Mouse (Mus musculus) myocyte (in vitro differentiated cells): ENCODE results near the gene Ugt1a9. TPM values are rescaled to one million over a fixed set of nuclear protein-coding genes. Genes with fewer than 3 reads are reported as not detected.

Experiments
- H3K27me3 ChIP-seq: one replicate; pipeline ENCODE4 v1.6.1; 2011; ENCODE audit not compliant: control insufficient read depth, insufficient read depth, insufficient read length
- H3K36me3 ChIP-seq: one replicate; pipeline ENCODE4 v1.6.1; 2011; ENCODE audit not compliant: control insufficient read depth, insufficient read depth
- H3K4me2 ChIP-seq: one replicate; pipeline ENCODE4 v1.6.1; 2011; ENCODE audit warnings: low read depth, control low read depth
- H3K4me3 ChIP-seq: one replicate; pipeline ENCODE4 v1.5.1; 2011; ENCODE audit warnings: mild to moderate bottlenecking, control low read depth, moderate library complexity
- H3K79me2 ChIP-seq: one replicate; pipeline ENCODE4 v1.6.1; 2011; ENCODE audit not compliant: control insufficient read depth, insufficient read depth
- H3ac ChIP-seq: one replicate; pipeline ENCODE4 v1.6.1; 2011; ENCODE audit not compliant: control insufficient read depth, insufficient read length
- CEBPB ChIP-seq: IDR thresholded peaks from 2 replicates; pipeline ENCODE4 v1.6.1; 2011; ENCODE audit warnings: mild to moderate bottlenecking, moderate library complexity; ENCODE audit not compliant: poor library complexity, insufficient read depth, severe bottlenecking
- E2F4 ChIP-seq: IDR thresholded peaks from one replicate; pipeline ENCODE4 v1.6.1; 2011; ENCODE audit warnings: mild to moderate bottlenecking, control low read depth, moderate library complexity; ENCODE audit not compliant: insufficient read depth
- MAX ChIP-seq: IDR thresholded peaks from one replicate; pipeline ENCODE4 v1.6.1; 2011; ENCODE audit warnings: low read depth, mild to moderate bottlenecking, control low read depth
- MYOD1 ChIP-seq, 3 experiments: IDR thresholded peaks; one replicate each; pipeline ENCODE4 v1.6.1; 2011; ENCODE audit warnings: control low read depth in 2 of 3, low read depth in 2 of 3, mild to moderate bottlenecking in 2 of 3, moderate library complexity in 1 of 3; ENCODE audit not compliant: insufficient read length in 2 of 3, control insufficient read depth in 1 of 3
- MYOG ChIP-seq, 3 experiments: IDR thresholded peaks; one replicate each; pipeline ENCODE4 v1.6.1; 2011; ENCODE audit warnings: control low read depth in 2 of 3, low read depth in 2 of 3, mild to moderate bottlenecking in 2 of 3; ENCODE audit not compliant: insufficient read length in 2 of 3, control insufficient read depth in 1 of 3, insufficient read depth in 1 of 3
- POLR2A ChIP-seq: IDR thresholded peaks from one replicate; pipeline ENCODE4 v1.6.1; 2011; ENCODE audit warnings: low read depth, mild to moderate bottlenecking, control low read depth, moderate library complexity; ENCODE audit not compliant: insufficient read length
- POLR2AphosphoS2 ChIP-seq: IDR thresholded peaks from one replicate; pipeline ENCODE4 v1.6.1; 2011; ENCODE audit warnings: low read depth, control low read depth; ENCODE audit not compliant: insufficient read length
- REST ChIP-seq: IDR thresholded peaks from one replicate; pipeline ENCODE4 v1.6.1; 2011; ENCODE audit warnings: mild to moderate bottlenecking, control low read depth, moderate library complexity; ENCODE audit not compliant: insufficient read depth, insufficient read length
- SRF ChIP-seq: IDR thresholded peaks from one replicate; pipeline ENCODE4 v1.6.1; 2011; ENCODE audit warnings: low read depth; ENCODE audit not compliant: control insufficient read depth, insufficient read length
- TCF12 ChIP-seq: IDR thresholded peaks from one replicate; pipeline ENCODE4 v1.6.1; 2011; ENCODE audit warnings: mild to moderate bottlenecking, control low read depth; ENCODE audit not compliant: poor library complexity, insufficient read depth, severe bottlenecking
- TCF3 ChIP-seq: IDR thresholded peaks from one replicate; pipeline ENCODE4 v1.6.1; 2011; ENCODE audit warnings: low read depth, control low read depth; ENCODE audit not compliant: insufficient read length
- USF1 ChIP-seq: IDR thresholded peaks from one replicate; pipeline ENCODE4 v1.6.1; 2011; ENCODE audit warnings: low read depth, mild to moderate bottlenecking, control low read depth, moderate library complexity
- polyA plus RNA-seq: library from polyadenylated mRNA; unstranded; fragments of >200 nt; fragmentation: generic; extraction: Trizol; gene quantifications from one replicate; pipeline ENCODE4 v1.2.1, GENCODE M21; 2012; ENCODE audit warnings: missing spikeins

Gene Ugt1a9
- polyA plus RNA-seq, 1 experiment = not detected

DNA sequence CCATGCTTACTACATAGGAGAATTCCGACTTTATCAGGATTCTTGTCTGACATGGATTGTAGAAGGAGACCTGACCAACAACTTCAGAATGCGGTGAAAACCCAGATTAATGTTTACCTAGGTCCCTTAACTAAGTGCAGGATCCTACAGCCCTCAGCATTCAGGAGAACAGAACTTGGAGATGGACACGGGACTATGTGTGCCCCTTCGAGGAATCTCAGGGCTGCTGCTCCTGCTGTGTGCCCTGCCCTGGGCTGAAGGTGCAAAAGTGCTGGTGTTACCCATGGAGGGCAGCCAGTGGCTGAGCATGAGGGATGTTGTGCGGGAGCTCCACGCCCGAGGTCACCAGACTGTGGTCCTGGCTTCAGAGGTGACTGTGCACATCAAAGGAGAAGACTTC lies 129.9 kb downstream of the Ugt1a9 start, which contains the start of gene Ugt1a2:
TSS of gene Ugt1a2 (plus strand) at position 146 of the 400 bp plus-strand sequence.
- H3K4me2 ChIP-seq = no peak within 1 kb of the TSS

DNA sequence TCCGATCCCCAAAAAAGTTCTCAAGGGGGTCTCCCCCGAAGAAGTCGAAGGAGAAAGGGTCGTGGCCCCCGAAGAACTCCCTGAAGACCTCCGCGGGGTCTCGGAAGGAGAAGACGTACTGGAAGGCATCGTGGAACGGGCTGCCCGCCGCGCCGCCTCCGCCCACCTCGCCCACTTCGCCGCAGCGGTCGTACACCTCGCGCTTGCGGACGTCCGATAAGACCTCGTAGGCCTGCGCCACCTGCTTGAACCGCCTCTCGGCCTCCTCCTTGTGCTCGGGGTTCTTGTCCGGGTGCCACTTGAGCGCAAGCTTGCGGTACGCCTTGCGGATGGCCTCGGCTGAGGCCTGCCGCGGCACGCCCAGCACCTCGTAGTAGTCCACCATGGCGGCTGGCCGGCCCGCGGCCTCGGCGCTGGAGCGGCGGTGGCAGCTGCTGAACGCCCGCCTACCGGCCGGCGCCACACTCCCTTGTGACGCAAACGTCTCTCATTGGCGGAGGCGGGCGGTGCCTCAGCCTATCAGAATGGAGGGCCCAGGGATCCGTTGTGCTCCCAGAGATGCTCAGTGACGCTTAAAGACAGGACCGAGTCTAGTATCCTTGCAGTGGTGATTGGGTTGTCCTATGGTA lies 134.8 kb downstream of the Ugt1a9 start, which contains the start of gene Dnajb3:
TSS of gene Dnajb3 (minus strand) at position 489 of the 629 bp plus-strand sequence.
- H3K4me3 ChIP-seq = no peak within 1 kb of the TSS
- H3K36me3 ChIP-seq = no peaks in the 10 kb centered on the region
- no peak for TF ChIP-seq CEBPB
- no peak for TF ChIP-seq MYOD1 (IDR thresholded peaks at IDR 0.05; ENCODE audit: control insufficient read depth in 1 of 3, insufficient read length in 2 of 3, low read depth in 2 of 3)
- TF ChIP-seq POLR2A = no peak
- TF ChIP-seq TCF12 = no peak
- TF ChIP-seq TCF3 = no peak
- no peak for TF ChIP-seq MYOG (IDR thresholded peaks at IDR 0.05; ENCODE audit: control insufficient read depth in 1 of 3, insufficient read depth in 1 of 3, insufficient read length in 2 of 3, low read depth in 2 of 3)
- TF ChIP-seq REST = no peak
- no peak for TF ChIP-seq E2F4
- TF ChIP-seq USF1 = no peak
- TF ChIP-seq POLR2AphosphoS2 = no peak
- TF ChIP-seq MAX = no peak
- TF ChIP-seq SRF = no peak
- no peaks in the 10 kb centered on the region for H3K79me2 ChIP-seq
- H3K4me2 ChIP-seq = no peak within 1 kb of the TSS
- H3K27me3 ChIP-seq = peaks cover 11% of the 10 kb centered on the region
- H3ac ChIP-seq = no peak within 1 kb of the TSS

More for the DNA sequence above, 129.9 kb downstream of the Ugt1a9 start, which contains the start of gene Ugt1a2:
- no peaks in the 10 kb centered on the region for H3K79me2 ChIP-seq
- TF ChIP-seq E2F4 (no peak), CEBPB (no peak), REST (no peak), MAX (no peak), POLR2A (no peak), USF1 (no peak), MYOD1 (IDR thresholded peaks at IDR 0.05; ENCODE audit: control insufficient read depth in 1 of 3, insufficient read length in 2 of 3, low read depth in 2 of 3) (no peak), TCF3 (no peak), POLR2AphosphoS2 (no peak), SRF (no peak), TCF12 (no peak), MYOG (IDR thresholded peaks at IDR 0.05; ENCODE audit: control insufficient read depth in 1 of 3, insufficient read depth in 1 of 3, insufficient read length in 2 of 3, low read depth in 2 of 3) (no peak)
- H3K27me3 ChIP-seq = peaks cover 22% of the 10 kb centered on the region
- no peak within 1 kb of the TSS for H3ac ChIP-seq
- no peaks in the 10 kb centered on the region for H3K36me3 ChIP-seq
- no peak within 1 kb of the TSS for H3K4me3 ChIP-seq

DNA sequence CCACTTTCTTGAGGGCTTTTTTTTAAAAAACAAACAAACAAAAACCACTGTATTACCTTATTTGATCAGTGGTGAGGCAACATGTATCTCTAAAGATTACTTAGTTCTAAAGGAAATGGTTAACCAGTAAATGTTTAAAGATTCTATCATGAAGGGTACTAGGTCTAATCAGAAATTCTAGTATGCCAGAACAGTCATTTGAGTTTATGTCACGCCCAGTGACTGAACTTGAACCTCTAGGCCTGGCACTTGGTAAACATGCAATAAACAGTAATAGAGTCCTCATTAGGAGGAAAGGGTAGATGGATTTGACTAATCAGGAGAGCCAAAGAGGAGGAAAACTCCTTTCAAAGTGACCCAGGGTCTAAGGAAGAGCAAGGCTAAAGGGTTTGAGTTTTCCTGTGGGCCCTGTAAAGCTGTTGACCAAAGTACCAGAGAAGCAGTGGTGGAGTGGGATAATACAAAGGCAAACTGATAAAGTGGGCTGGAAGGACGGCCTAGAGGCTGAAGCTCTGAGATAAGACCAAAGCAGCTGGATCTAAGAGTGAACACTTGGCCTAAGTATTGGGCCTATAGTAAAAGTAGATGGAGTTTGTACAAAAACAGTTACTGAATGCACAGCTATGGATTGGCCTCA lies 136.4 kb downstream of the Ugt1a9 start:
- TF ChIP-seq SRF (no peak), POLR2AphosphoS2 (no peak), POLR2A (no peak), USF1 (no peak), MYOD1 (IDR thresholded peaks at IDR 0.05; ENCODE audit: control insufficient read depth in 1 of 3, insufficient read length in 2 of 3, low read depth in 2 of 3) (no peak), REST (no peak), TCF12 (no peak), TCF3 (no peak), CEBPB (no peak), E2F4 (no peak), MAX (no peak)
- no peak overlapping the region for H3K4me3 ChIP-seq

DNA sequence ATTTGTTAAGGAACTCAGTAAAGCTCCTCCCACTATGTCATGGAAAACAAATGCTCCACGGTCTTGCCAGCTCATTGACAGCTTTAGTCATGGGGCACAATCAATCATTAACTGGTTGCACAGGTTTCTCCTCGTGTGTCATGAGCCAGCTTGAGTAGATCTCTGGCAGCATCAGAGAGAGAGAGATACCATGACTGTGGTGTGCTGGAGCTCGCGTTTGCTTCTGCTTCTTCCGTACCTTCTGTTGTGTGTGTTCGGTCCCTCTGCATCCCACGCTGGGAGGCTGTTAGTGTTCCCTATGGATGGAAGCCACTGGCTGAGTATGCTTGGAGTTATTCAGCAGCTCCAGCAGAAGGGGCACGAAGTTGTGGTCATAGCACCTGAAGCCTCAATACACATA lies 141.2 kb downstream of the Ugt1a9 start, which contains the start of gene Ugt1a1:
TSS of gene Ugt1a1 (plus strand) at position 148 of the 400 bp plus-strand sequence.
- no peak within 1 kb of the TSS for H3K4me3 ChIP-seq
- TF ChIP-seq TCF12 (no peak), REST (no peak), POLR2A (no peak), TCF3 (no peak), POLR2AphosphoS2 (no peak), USF1 (no peak), MYOD1 (IDR thresholded peaks at IDR 0.05; ENCODE audit: control insufficient read depth in 1 of 3, insufficient read length in 2 of 3, low read depth in 2 of 3) (no peak), MAX (no peak), SRF (no peak), CEBPB (no peak), E2F4 (no peak), MYOG (IDR thresholded peaks at IDR 0.05; ENCODE audit: control insufficient read depth in 1 of 3, insufficient read depth in 1 of 3, insufficient read length in 2 of 3, low read depth in 2 of 3) (no peak)
- H3K79me2 ChIP-seq = no peaks in the 10 kb centered on the region
- no peaks in the 10 kb centered on the region for H3K27me3 ChIP-seq
- H3K4me2 ChIP-seq = no peak within 1 kb of the TSS
- no peak within 1 kb of the TSS for H3ac ChIP-seq
- H3K36me3 ChIP-seq = no peaks in the 10 kb centered on the region

More for the DNA sequence above, 136.4 kb downstream of the Ugt1a9 start:
- Histone ChIP-seq H3K36me3 (no peaks in the 10 kb centered on the region), H3ac (no peak overlapping the region), H3K27me3 (peaks cover 7% of the 10 kb centered on the region), H3K4me2 (no peak overlapping the region), H3K79me2 (no peaks in the 10 kb centered on the region)
